Mouse (Mus musculus) cortical plate, adult 2 months (tissue): ENCODE measurements at regions not wholly inside any gene's neighbourhood (a gene's known extent, or its start where the extent isn't known, plus 50 kb on each side); places are given as distances from the start of the nearest gene placed in this dataset.

Source experiments
- H3K27ac ChIP-seq: fragments of 200-500 bp; 2 replicates; pipeline ENCODE4 v1.5.1; 2012; ENCODE audit warnings: low read length, control low read depth, inconsistent platforms; ENCODE audit not compliant: insufficient read depth
- H3K4me1 ChIP-seq: fragments of 200-500 bp; 2 replicates; pipeline ENCODE4 v1.6.1; 2011; ENCODE audit warnings: low read length; ENCODE audit not compliant: control insufficient read depth, insufficient read depth
- H3K4me3 ChIP-seq: fragments of 200-500 bp; 2 replicates; pipeline ENCODE4 v1.5.1; 2011; ENCODE audit warnings: mild to moderate bottlenecking, low read length, control low read depth; ENCODE audit not compliant: insufficient read depth
- CTCF ChIP-seq: fragments of 200-500 bp; IDR thresholded peaks from 2 replicates; pipeline ENCODE4 v1.5.1; 2011; ENCODE audit warnings: mild to moderate bottlenecking, control low read depth, low read length; ENCODE audit not compliant: insufficient read depth; ENCODE audit errors: extremely low read depth
- POLR2A ChIP-seq: fragments of 200-500 bp; IDR thresholded peaks from 2 replicates; pipeline ENCODE4 v1.6.1; 2011; ENCODE audit warnings: mild to moderate bottlenecking, low read length, control low read depth; ENCODE audit not compliant: insufficient read depth; ENCODE audit errors: extremely low read depth

GRCm38 (mm10) chr15:11720645-11721044, 186.4 kb downstream of the Npr3 start:
- Histone ChIP-seq H3K4me3 (no peak overlapping the region), H3K4me1 (no peaks in the 10 kb centered on the region), H3K27ac (no peak overlapping the region)
- no peak for TF ChIP-seq POLR2A
- no peak for TF ChIP-seq CTCF

DNA sequence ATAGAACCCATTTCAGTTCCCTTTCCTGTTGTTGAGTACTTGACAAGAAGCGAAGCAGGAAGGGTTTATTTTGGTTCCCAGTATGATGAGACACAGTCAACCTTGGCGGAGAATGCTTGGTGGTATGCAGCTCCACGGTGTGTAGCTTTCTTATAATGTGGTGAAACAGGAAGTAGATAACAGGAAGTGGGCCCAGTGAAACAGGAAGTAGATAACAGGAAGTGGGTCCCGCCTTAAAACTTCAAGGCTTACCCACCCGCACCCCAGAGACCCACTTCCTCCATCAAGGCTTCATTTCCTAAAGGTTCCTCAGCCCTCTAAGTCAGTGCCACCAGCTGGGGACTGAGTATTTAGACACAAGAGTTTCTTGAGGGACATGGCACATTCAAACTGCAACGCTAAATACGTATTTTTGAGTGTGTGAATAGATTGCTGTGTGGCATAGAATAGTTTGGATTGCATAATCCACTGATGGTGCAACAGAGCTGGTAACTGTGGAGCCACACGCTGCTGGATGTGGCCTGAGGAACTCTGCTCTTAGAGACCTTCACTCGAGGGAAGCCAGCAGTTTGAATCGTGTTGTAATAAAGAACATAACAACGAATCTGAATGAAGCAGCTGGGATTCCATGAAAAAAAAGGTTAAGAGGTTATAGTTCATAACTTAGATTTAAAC, 190.8 kb downstream of the Npr3 start:
- H3K4me1 ChIP-seq = no peaks in the 10 kb centered on the region
- H3K27ac ChIP-seq = no peak overlapping the region
- TF ChIP-seq CTCF (no peak), POLR2A (no peak)
- H3K4me3 ChIP-seq = no peak overlapping the region

- Histone ChIP-seq H3K4me3 (no peak overlapping the region), H3K27ac (no peak overlapping the region), H3K4me1 (no peaks in the 10 kb centered on the region)
- no peak for TF ChIP-seq POLR2A
- TF ChIP-seq CTCF = no peak
Observed at GRCm38 (mm10) chr15:11712481-11713274, 194.4 kb downstream of the Npr3 start.

DNA sequence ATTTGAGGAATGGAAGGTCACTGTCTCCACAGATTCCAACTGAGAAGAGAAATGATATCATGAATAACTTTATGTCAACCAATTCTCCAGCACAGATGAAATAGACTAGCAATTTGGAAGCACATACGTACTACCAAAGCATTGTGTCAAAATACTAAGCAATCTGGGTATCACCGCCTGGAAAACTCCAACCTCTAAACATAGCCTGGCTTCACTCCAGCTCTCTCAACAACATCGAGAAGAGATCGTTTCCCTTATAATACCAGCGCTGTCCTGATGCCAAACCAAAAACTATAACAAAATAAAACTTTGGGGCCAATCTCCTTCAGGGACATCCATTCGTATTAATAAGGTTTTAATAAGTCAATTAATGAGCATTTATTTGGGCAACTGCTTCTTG, 205.8 kb downstream of the Npr3 start:
- Histone ChIP-seq H3K27ac (no peak overlapping the region), H3K4me1 (no peaks in the 10 kb centered on the region), H3K4me3 (no peak overlapping the region)
- TF ChIP-seq CTCF (no peak), POLR2A (no peak)

- Histone ChIP-seq H3K4me1 (no peaks in the 10 kb centered on the region), H3K27ac (no peak overlapping the region), H3K4me3 (no peak overlapping the region)
- TF ChIP-seq POLR2A (no peak), CTCF (no peak)
Observed at GRCm38 (mm10) chr15:11699929-11700328, 207.2 kb downstream of the Npr3 start.

- TF ChIP-seq CTCF = no peak
- no peak for TF ChIP-seq POLR2A
- Histone ChIP-seq H3K4me1 (no peaks in the 10 kb centered on the region), H3K27ac (no peak overlapping the region), H3K4me3 (no peak overlapping the region)
Observed at GRCm38 (mm10) chr15:11697060-11697459, 210.0 kb downstream of the Npr3 start.

- H3K4me3 ChIP-seq = no peak overlapping the region
- no peak for TF ChIP-seq POLR2A
- no peak for TF ChIP-seq CTCF
- no peaks in the 10 kb centered on the region for H3K4me1 ChIP-seq
- no peak overlapping the region for H3K27ac ChIP-seq
Observed at GRCm38 (mm10) chr15:11693772-11694270, 213.3 kb downstream of the Npr3 start.

DNA sequence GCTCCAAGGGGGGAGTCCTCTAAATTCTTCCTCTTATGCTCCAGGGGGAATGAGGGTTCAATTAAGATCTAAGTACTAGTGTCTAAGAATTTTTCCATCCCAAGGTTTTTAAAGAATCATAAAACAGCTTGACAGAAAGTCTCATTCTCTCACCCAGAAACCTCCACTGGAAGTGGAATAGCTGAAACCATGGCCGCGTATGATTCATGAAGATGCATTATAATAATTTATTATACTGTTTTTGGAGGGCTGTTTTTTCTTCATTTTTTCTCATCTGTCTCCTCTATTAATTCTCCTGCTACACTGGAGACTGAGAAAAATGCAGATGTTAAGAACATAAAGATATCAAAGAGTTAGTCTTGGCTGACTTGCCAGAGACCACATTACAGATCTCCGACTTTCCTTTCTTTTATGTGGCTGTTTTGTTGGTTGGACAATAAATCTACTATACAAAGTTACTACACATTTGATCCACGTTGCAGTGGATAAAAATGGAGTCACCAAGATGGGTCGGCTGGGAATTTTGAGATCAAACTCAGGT, 242.2 kb downstream of the Npr3 start:
- no peaks in the 10 kb centered on the region for H3K4me1 ChIP-seq
- no peak overlapping the region for H3K27ac ChIP-seq
- H3K4me3 ChIP-seq = no peak overlapping the region
- TF ChIP-seq POLR2A = no peak
- no peak for TF ChIP-seq CTCF

GRCm38 (mm10) chr15:11655168-11655567, 251.9 kb downstream of the Npr3 start:
- H3K27ac ChIP-seq = no peak overlapping the region
- H3K4me3 ChIP-seq = no peak overlapping the region
- H3K4me1 ChIP-seq = no peaks in the 10 kb centered on the region
- TF ChIP-seq POLR2A = no peak
- no peak for TF ChIP-seq CTCF

DNA sequence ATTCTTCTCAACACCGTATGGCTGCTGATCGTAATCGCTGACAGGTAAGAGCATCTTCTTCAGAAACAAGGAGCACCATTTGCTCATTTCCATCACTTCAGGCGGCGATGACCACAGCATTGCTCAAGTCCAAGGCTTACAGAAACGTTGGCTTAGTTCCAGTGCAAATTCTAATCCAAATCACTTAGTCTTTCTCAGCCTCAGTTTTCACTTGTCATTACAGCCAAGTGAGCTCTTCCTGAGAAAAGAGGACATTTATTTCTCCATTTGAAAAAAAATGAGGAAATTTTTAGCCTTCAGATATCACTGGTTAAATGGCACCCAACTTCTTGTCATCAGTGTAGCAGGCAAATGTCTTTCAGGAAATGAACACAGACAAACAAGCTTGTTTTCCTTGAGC, 246.8 kb upstream of the Tars start:
- no peak for TF ChIP-seq POLR2A

More for the DNA sequence above, 246.8 kb upstream of the Tars start:
- Histone ChIP-seq H3K4me1 (no peaks in the 10 kb centered on the region), H3K27ac (no peak overlapping the region), H3K4me3 (no peak overlapping the region)
